Mouse (Mus musculus) stomach, embryonic 16.5 days (tissue): ENCODE measurements at regions not wholly inside any gene's neighbourhood (a gene's known extent, or its start where the extent isn't known, plus 50 kb on each side); places are given as distances from the start of the nearest gene placed in this dataset.
"Not testable (repeated sequence)": the region's sequence is repeated elsewhere in the genome, so short reads cannot be mapped to it uniquely, and the experiment has no call there.

Experiments used
- ATAC-seq: fragments of 200-750 bp; cut with Nextera tagmentation; 2 replicates; pipeline ENCODE4 v1.8.0; 2017; ENCODE audit warnings: moderate number of reproducible peaks, moderate TSS enrichment; ENCODE audit not compliant: insufficient read depth, low FRiP score
- H3K27ac ChIP-seq: fragments of 300-500 bp; sonication (generic); 2 replicates; pipeline ENCODE4 v1.5.1; 2014; ENCODE audit warnings: low read length
- H3K27me3 ChIP-seq: fragments of 300-500 bp; sonication (generic); 2 replicates; pipeline ENCODE4 v1.6.1; 2014; ENCODE audit warnings: low read length, control low read depth, mixed read lengths; ENCODE audit not compliant: control insufficient read depth, insufficient read depth
- H3K36me3 ChIP-seq: fragments of 300-500 bp; sonication (generic); 2 replicates; pipeline ENCODE4 v1.6.1; 2014; ENCODE audit warnings: low read length; ENCODE audit not compliant: control insufficient read depth, insufficient read depth
- H3K4me1 ChIP-seq: fragments of 300-500 bp; sonication (generic); 2 replicates; pipeline ENCODE4 v1.6.1; 2014; ENCODE audit warnings: low read length, control low read depth, mixed read lengths; ENCODE audit not compliant: control insufficient read depth, insufficient read depth
- H3K4me2 ChIP-seq: fragments of 300-500 bp; sonication (generic); 2 replicates; pipeline ENCODE4 v1.6.1; 2014; ENCODE audit warnings: low read depth, low read length, mixed read lengths
- H3K4me3 ChIP-seq: fragments of 300-500 bp; sonication (generic); replicated peaks from 2 replicates; pipeline ENCODE4 v1.5.1; 2014; ENCODE audit warnings: mild to moderate bottlenecking, low read length
- H3K9ac ChIP-seq: fragments of 300-500 bp; sonication (generic); 2 replicates; pipeline ENCODE4 v1.6.1; 2014; ENCODE audit warnings: low read length
- H3K9me3 ChIP-seq: fragments of 300-500 bp; sonication (generic); replicated peaks from 2 replicates; pipeline ENCODE4 v1.6.1; 2016; ENCODE audit warnings: low read length, control low read depth; ENCODE audit not compliant: control insufficient read depth
- WGBS: fragments of 180-500 bp; shearing (Covaris S2); extraction: QIAGEN DNeasy Blood & Tissue Kit; methylation state at CpG from one replicate; pipeline ENCODE4 v1.1.7; 2014; 5-methylcytosine and 5-hydroxymethylcytosine counted together

DNA sequence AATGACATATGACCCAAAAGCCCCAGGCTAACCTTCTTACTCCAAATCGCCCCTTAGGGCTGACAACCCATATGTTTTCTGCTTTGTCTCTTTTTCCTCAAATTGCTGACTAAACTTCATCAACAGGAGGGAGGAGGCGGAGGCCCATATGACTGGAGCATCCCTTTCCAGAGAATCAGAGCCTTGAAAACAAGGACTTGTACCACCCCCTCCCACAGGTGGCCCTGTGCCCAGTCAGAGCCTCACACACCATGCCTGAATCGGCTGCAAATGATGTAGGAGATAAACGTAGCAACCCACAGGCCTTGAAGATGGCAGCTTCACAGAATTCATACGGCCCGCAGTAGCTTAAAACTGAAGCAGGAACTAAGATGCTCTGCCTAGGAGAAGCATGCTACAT, 101.7 kb upstream of the Ipo5 start:
- Histone ChIP-seq H3K4me2 (no peak overlapping the region), H3K36me3 (no peaks in the 10 kb centered on the region), H3K9ac (no peak overlapping the region), H3K4me1 (no peaks in the 10 kb centered on the region), H3K27me3 (no peaks in the 10 kb centered on the region), H3K4me3 (no peak overlapping the region), H3K9me3 (no peaks in the 10 kb centered on the region), H3K27ac (no peak overlapping the region)
- 86% methylated on average over 6 of the region's 6 CpGs for WGBS
- ATAC-seq: no peak

DNA sequence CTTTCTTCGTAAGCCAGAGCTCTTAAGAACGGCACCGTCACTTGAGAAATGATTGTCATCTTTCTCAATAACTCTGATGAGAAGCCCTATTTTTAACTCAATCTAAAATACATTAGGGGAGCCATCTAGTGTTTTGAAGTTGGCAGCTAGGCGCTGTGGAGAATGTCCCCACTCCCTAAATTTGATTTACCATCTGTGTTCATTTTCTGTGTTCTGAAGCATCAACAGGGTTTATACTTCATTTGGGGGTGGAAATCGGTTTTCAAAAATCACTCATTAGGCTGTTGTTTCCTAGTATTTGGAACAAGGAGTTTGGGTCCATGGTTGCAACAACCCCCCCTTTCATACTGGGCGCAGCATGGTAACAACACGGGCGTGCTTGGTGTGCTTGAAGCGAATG, 97.1 kb upstream of the Ipo5 start:
- no peak overlapping the region for H3K27ac ChIP-seq
- no peak overlapping the region for H3K4me2 ChIP-seq
- no peaks in the 10 kb centered on the region for H3K4me1 ChIP-seq
- no peak overlapping the region for H3K4me3 ChIP-seq
- no peak for ATAC-seq
- WGBS: 82% methylated on average over 9 of the region's 9 CpGs
- H3K27me3 ChIP-seq: no peaks in the 10 kb centered on the region
- no peaks in the 10 kb centered on the region for H3K9me3 ChIP-seq
- no peak overlapping the region for H3K9ac ChIP-seq
- H3K36me3 ChIP-seq: no peaks in the 10 kb centered on the region

DNA sequence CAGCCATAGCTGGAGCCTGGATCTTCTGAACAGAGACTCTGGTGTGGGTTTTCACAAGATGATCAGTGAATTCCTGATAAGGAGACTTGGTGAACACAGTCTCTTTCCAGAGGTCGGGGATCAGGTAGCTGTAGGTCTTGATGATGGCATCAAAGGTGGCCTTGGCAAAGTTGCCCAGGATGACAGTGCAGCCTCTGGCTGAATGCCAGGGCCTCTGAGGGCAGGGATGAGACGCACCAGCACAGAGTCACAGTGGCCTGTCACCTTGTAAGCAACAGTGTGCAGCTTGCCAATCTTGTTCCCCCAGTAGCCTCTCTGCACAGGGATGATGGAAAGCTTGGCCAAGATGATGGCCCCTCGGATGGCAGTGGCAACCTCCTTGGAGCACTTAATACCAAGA, 95.9 kb upstream of the Ipo5 start:
- not testable (repeated sequence) for H3K36me3 ChIP-seq, H3K27me3 ChIP-seq, H3K4me3 ChIP-seq, ATAC-seq, H3K27ac ChIP-seq, H3K4me2 ChIP-seq, H3K4me1 ChIP-seq, H3K9ac ChIP-seq, H3K9me3 ChIP-seq
- 79% methylated on average over 3 of the region's 3 CpGs for WGBS

DNA sequence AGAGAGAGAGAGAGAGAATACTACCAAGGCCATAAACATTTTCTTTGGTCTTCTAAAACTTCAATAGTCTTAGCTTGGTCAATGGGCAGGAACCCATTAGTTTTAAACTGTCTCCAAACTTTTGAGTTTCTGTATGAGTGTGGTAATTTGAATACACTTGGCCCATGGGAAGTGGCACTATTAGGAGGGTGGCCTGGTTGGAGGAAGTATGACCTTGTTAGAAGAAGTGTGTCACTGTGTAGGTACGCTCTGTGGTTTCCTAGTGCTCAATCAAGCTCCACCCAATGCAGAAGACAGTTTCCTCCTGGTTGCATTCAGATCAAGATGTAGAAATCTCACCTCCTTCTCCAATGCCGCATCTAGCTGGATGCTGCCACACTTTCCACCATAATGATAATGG, 94.5 kb upstream of the Ipo5 start:
- ATAC-seq: no peak
- Histone ChIP-seq H3K9me3 (no peaks in the 10 kb centered on the region), H3K27ac (no peak overlapping the region), H3K27me3 (no peaks in the 10 kb centered on the region), H3K4me2 (no peak overlapping the region), H3K9ac (no peak overlapping the region), H3K4me1 (no peaks in the 10 kb centered on the region), H3K4me3 (no peak overlapping the region), H3K36me3 (no peaks in the 10 kb centered on the region)
- 80% methylated on average over 2 of the region's 2 CpGs for WGBS

DNA sequence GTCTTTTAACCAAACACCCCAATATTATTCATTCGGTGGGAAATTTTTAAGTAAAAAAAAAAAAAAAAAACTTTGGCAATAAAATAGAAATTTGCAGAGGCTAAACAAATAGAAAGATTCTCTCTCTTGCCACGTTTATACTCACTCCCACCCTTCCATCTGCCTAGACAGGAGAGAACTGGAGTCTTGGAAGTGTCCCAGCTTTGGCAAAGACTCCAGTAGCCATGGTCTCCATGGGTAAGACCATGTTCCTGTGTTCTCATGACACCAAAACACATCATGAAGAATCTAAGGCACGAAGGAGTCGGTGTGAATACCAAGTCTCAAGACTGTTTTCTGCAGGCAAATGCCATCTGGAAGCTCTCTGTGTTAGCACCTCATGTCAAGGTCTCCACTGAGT, 84.8 kb upstream of the Ipo5 start:
- Histone ChIP-seq H3K27me3 (no peaks in the 10 kb centered on the region), H3K9ac (no peak overlapping the region)
- no peak for ATAC-seq

DNA sequence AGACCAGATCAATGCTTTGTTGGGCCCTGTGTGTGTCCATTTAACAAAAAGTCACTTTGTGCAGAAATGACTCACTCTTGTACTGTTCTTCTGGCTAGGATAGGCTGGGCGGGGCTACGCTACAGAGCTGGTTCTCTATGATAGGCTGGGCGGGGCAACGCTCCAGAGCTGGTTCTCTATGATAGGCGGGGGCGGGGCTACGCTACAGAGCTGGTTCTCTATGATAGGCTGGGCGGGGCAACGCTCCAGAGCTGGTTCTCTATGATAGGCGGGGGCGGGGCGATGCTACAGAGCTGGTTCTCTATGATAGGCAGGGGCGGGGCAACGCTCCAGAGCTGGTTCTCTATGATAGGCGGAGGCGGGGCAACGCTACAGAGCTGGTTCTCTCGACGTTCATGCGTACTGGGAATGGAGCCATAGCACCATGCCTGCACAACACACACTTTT, 80.6 kb upstream of the Ipo5 start:
- peaks cover 13% of the 10 kb centered on the region for H3K4me1 ChIP-seq
- H3K27ac ChIP-seq: peak overlapping the region; percentile 57; the same call in 1 of the 2 replicates
- 22% methylated on average over 20 of the region's 20 CpGs for WGBS
- not testable (repeated sequence) for H3K4me3 ChIP-seq, H3K36me3 ChIP-seq, H3K27me3 ChIP-seq, H3K4me2 ChIP-seq, H3K9ac ChIP-seq, H3K9me3 ChIP-seq
- ATAC-seq: peak; percentile 42; the same call in 1 of the 2 replicates

More for the DNA sequence above, 84.8 kb upstream of the Ipo5 start:
- H3K4me2 ChIP-seq: no peak overlapping the region
- no peaks in the 10 kb centered on the region for H3K9me3 ChIP-seq
- no peak overlapping the region for H3K27ac ChIP-seq
- 82% methylated on average over 4 of the region's 4 CpGs for WGBS
- H3K4me3 ChIP-seq: no peak overlapping the region
- H3K36me3 ChIP-seq: no peaks in the 10 kb centered on the region
- H3K4me1 ChIP-seq: no peaks in the 10 kb centered on the region

DNA sequence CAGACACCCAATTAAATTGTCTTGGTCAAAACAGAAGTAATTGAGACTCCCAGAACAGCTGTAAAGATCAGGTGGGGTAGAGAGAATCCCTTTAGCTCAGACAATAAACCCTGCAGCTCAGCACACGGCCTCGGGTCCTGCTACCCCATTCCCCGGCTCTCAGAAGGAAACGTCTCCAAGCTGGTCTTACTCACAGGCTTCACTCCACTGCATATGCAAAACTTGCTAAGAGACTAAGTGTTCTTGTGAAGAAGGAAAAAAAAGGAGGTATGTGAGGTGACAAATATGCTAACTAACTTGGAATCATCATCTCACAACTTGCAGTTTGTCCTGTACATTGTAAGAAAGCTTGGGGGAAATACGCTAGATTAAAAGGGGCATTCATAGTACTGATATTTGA, 79.6 kb upstream of the Ipo5 start:
- H3K27ac ChIP-seq: 0 out of 2 replicates have a peak overlapping the region, but pooled peaks have one; percentile 30
- no peak overlapping the region for H3K4me3 ChIP-seq
- peak overlapping the region; percentile 56; the same call in 1 of the 2 replicates for H3K4me2 ChIP-seq

GRCm38 (mm10) chr14:120831847-120832613, 79.0 kb upstream of the Ipo5 start:
- peaks cover 13% of the 10 kb centered on the region for H3K4me1 ChIP-seq
- H3K4me2 ChIP-seq: peak overlapping the region; percentile 56
- WGBS: 1% methylated on average over 23 of the region's 23 CpGs
- no peaks in the 10 kb centered on the region for H3K27me3 ChIP-seq
- ATAC-seq: peak; percentile 89
- H3K9ac ChIP-seq: peak overlapping the region; percentile 62
- H3K27ac ChIP-seq: peak overlapping the region; percentile 95
- H3K36me3 ChIP-seq: no peaks in the 10 kb centered on the region
- H3K4me3 ChIP-seq: peak overlapping the region; percentile 43
- H3K9me3 ChIP-seq: no peaks in the 10 kb centered on the region

More for the DNA sequence above, 79.6 kb upstream of the Ipo5 start:
- ATAC-seq: no peak
- no peak overlapping the region for H3K9ac ChIP-seq
- H3K27me3 ChIP-seq: no peaks in the 10 kb centered on the region
- no peaks in the 10 kb centered on the region for H3K9me3 ChIP-seq
- H3K4me1 ChIP-seq: peaks cover 13% of the 10 kb centered on the region
- 58% methylated on average over 5 of the region's 5 CpGs for WGBS
- H3K36me3 ChIP-seq: no peaks in the 10 kb centered on the region

GRCm38 (mm10) chr14:120834821-120835220, 76.2 kb upstream of the Ipo5 start:
- 77% methylated on average over 4 of the region's 4 CpGs for WGBS
- peaks cover 13% of the 10 kb centered on the region for H3K4me1 ChIP-seq
- no peak overlapping the region for H3K4me3 ChIP-seq
- H3K27ac ChIP-seq: no peak overlapping the region
- no peak overlapping the region for H3K4me2 ChIP-seq
- no peaks in the 10 kb centered on the region for H3K9me3 ChIP-seq
- no peak for ATAC-seq
- no peaks in the 10 kb centered on the region for H3K36me3 ChIP-seq
- no peaks in the 10 kb centered on the region for H3K27me3 ChIP-seq
- no peak overlapping the region for H3K9ac ChIP-seq
